Mouse (Mus musculus): ENCODE data around the gene Hebp1. TPM values are rescaled to one million over a fixed set of nuclear protein-coding genes. Genes with fewer than 3 reads are reported as not detected.

The Hebp1 gene
- total RNA-seq (2022): 10 to 100 TPM; 48.6 to 60.9 (median 56.7) TPM

GRCm38 (mm10) chr6:135197921-135198532, at the start of gene Hebp1, which contains the start of gene Fam234b:
TSS of gene Hebp1 (minus strand) at chr6:135198022.
TSS of gene Fam234b (plus strand) at chr6:135197977.
- DNase-seq (ENCODE audit: low spot score in 2 of 2): peak; percentile 76 to 83

DNA sequence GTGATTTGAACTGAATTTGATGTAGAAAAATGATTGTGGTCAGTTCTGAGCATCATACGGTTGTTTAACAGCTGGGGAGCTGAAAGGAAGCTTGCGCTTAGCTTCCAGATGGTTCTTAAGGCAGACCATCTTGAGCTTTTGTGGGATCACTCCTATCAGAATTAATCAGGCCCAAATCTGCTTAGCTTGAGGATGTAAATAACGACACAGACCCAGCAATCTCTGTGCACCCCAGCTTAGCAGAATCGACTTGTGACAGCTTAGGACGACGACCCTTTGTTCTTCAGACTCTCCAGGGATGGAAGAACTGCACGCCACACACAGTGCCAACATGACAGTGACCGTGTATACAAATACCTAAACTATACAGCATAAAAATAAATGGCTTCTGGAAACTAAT, 47.8 kb upstream of the Hebp1 start:
- DNase-seq (ENCODE audit: low spot score in 2 of 2): no peak

GRCm38 (mm10) chr6:135240361-135240760, 42.5 kb upstream of the Hebp1 start:
- DNase-seq (ENCODE audit: low spot score in 2 of 2): no peak

DNA sequence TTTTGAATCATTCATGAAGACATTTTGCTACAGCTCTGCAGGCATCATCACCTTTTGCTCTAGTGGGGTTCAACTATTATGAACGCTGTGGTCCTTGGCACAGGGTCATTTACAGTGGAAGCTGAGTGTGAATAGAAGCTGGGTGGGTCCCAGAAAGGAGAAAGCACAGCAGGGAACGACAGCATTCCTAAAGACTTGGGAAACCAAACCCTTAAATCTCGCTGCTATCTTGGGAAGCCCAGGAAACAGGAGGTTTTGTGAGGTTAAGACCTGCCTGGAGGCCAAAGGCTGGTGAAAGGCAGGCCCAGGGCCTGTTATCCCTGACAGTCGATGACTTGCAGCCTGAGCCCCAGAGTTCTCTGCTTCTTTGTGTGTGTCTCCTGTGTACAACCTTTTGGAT, 40.4 kb upstream of the Hebp1 start:
- DNase-seq (ENCODE audit: low spot score in 2 of 2): no peak

DNA sequence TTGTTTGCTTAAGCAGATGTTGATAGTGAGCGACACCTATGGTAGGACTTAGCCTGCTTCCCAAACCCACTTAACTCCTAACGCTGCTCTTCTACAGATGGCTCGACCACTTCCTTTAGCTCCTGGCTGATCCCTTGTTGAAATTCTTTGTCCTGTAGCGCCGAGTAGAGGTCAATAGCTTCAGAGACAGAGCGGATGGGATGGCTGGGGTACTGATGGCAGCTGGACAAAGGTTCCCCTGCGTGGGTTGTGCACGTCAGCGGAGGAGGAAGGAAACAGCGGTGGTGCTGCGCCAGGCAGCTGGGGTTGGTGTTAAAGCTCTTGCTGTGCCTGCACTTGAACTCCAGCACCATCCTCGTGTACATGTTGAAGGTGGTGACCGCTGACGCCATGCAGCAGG, 39.5 kb upstream of the Hebp1 start:
- no peak for DNase-seq (ENCODE audit: low spot score in 2 of 2)

DNA sequence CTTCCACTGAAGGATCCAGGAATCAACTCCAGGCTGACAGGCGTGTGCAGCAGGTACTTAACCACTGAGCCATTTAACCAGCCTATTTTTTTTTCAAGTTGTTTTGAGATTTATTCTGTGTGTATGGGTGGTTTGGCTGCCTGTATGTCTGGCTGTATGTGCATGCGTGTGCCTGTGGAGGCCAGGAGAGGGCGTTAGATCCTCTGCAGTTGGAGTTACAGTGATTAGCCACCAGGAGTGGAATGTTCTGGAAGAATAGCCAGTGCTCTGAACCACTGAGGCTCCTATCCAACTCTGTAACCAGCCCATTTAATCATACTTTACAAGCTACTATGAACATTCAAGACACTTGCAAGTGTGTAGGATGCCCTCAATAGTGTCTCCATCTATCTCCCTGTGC, 38.8 kb upstream of the Hebp1 start:
- DNase-seq (ENCODE audit: low spot score in 2 of 2): no peak

- DNase-seq (ENCODE audit: low spot score in 2 of 2): no peak
Observed at GRCm38 (mm10) chr6:135235742-135236141, 37.9 kb upstream of the Hebp1 start.

- peak in 1 of 2 experiments; percentile 77 for DNase-seq (ENCODE audit: low spot score in 2 of 2)
Observed at GRCm38 (mm10) chr6:135232443-135233182, 34.8 kb upstream of the Hebp1 start.

GRCm38 (mm10) chr6:135230586-135230985, 32.8 kb upstream of the Hebp1 start:
- DNase-seq (ENCODE audit: low spot score in 2 of 2): no peak

GRCm38 (mm10) chr6:135228465-135228941, 30.7 kb upstream of the Hebp1 start:
- no peak for DNase-seq (ENCODE audit: low spot score in 2 of 2)

DNA sequence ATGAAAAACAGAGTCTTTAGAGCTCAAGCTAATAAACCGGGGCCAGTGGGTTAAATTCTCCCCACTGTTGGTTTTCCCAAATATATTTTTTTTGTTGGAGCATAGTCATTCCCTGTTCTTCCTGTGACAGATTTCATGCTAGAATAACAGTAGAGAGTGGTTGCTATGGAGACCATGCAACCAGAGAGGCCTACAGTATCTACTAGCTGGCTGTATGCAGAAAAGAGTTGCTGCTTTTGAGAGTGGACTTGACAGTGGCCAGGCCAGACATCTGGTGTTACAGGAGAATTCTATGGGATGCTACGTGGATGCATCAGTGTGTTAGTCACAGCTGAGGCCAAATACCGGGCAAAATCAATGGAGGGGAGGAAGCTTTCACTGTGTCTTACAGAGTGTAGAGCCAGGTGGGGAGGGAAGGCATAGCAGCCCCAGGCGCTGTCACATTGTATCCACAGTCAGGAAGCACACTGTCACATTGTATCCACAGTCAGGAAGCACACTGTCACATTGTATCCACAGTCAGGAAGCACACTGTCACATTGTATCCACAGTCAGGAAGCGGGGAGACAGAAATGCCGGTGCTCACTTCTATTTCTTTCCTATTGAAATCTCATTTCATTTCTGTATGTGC, 26.1 kb upstream of the Hebp1 start:
- no peak for DNase-seq (ENCODE audit: low spot score in 2 of 2)

- no peak for DNase-seq (ENCODE audit: low spot score in 2 of 2)
Observed at GRCm38 (mm10) chr6:135219916-135220315, 22.1 kb upstream of the Hebp1 start.

DNA sequence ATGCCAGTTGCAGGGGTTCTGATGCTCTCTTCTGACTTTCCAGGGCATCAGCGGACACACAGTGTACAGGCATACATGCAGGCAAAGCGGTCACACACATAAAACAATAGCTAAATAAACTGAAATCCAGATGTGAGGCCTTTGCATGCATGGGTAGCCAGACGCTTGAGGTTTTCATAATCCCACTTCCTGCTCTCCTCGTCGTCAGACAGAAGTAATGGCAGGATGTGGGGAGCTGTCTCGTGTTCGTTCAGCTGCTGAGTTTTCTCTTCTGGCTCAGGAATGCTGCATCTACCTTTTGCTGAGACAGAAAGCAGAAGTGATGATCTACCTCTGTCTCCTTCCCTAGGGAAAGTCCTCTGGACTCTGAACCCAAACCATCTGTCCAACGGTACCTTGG, 20.5 kb upstream of the Hebp1 start:
- DNase-seq (ENCODE audit: low spot score in 2 of 2): no peak

DNA sequence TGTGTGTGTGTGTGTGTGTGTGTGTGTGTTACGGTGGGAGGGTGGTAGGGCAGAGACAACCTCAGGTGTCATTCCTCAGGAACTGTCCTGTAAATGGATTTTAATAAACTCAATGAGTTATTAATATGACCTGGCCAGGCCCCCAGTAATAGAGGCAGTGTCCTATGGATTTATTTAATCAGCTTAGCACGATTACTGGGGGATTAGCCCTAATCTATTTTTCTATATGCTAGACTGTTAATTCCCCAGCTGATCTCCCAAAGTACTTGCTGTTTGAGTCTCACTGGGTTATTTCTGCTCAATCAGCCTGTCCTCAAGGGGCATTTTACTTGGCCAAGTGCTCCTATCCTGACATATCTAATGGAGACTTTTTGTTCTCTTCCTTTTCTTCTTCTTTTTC, 14.8 kb upstream of the Hebp1 start:
- no peak for DNase-seq (ENCODE audit: low spot score in 2 of 2)

DNA sequence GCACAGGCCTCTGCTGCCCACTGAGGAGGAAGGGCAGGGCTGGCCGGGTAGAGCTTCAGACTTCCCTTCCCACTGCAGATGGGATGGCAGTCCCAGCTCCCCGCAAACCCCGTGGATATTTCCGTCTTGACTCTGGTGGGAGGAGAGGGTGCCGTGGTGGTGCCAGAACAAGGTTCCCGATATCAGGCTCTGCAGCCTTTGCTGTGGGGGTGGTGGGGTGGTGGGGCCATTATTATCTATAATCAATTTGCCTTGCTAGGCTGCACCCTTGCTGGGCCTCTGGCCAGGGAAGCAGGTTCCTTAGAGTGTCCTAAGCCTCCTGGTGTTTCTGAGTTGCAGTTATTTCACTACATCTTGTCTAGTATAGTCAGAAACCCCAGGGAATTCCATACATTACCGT, 13.3 kb upstream of the Hebp1 start:
- DNase-seq (ENCODE audit: low spot score in 2 of 2): no peak

DNA sequence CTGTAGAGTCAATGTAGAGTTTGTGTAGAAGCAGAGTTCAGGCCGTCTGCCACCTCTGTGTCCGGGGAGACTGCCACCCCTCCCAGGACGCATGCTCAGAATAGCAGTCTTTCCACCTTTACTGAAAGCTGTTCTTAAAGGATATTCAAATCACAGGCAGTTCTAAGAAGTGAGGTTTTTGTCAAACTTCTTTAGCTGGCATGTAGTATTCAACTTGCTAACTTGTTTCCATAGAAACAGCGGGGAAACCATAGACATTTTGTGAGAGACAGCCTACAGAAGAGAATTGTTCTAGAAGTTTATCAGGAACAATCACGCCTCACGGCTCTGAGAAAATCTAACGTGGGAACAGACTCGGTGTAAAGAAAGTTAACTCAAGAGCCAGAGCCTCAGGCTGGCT, 9.1 kb upstream of the Hebp1 start:
- DNase-seq (ENCODE audit: low spot score in 2 of 2): no peak

- DNase-seq (ENCODE audit: low spot score in 2 of 2): no peak
Observed at GRCm38 (mm10) chr6:135205802-135206201, 8.0 kb upstream of the Hebp1 start.

- no peak for DNase-seq (ENCODE audit: low spot score in 2 of 2)
Observed at GRCm38 (mm10) chr6:135204869-135205268, 7.0 kb upstream of the Hebp1 start.

GRCm38 (mm10) chr6:135203737-135204136, 5.9 kb upstream of the Hebp1 start:
- DNase-seq (ENCODE audit: low spot score in 2 of 2): peak in 1 of 2 experiments; percentile 27

DNA sequence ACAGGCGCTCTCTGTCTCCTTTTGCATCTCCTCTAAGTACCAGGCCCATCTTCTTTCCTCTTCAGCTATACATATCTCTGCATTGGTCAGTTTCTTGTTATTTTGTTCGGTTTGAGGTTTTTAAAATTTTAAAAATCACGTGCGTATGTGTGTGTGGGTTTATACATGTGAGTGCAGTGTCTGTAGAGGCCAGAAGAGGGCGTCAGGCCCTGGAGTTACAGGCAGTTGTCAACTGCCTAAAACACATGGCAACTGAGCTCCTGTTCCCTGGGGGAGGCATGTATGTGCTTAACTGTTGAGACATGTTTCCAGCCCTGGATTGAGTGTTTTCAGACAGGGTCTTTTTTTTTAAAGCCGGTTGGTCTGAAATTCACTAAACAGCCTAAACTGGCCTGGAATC, 4.8 kb upstream of the Hebp1 start:
- no peak for DNase-seq (ENCODE audit: low spot score in 2 of 2)

DNA sequence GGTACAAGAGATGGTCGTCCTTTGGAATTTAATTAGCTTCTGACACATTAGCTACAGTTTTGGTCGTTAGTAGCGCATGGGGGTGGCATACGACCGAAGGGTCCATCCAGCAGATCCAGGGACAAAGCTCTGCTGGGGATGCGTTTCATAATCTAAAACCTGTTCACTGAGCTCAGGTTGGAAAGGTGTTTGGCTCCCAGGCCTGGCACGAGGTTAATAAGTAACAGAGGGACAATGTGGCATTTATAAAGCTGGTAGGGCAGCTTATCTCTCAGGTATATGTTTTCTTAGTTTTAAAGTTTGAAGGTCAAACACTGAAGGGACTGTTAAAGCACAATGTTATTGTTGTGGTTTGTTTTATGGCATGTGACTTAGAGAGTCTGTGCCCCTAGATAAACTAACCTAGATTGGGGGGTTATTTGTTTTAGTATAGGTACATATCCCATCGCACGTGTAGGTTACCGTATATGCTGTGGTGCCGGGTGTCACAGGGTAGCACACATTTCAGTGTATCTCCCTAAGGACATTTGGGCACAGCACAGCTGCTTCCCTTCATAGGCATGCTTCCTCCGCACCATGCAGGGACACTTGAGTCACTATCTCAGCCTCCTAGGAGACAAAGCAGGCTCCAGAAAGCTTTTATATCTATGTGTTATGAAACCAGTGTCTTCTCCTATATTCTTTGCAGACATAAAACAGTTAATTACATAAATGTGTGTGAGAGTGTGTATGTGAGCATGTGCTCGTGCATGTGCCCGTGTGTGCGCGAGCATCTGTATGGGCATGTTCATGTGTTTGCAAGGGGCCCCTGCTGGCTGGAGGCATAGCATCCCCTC, 2.5 kb upstream of the Hebp1 start:
- DNase-seq (ENCODE audit: low spot score in 2 of 2): peak; percentile 43 to 65

- no peak for DNase-seq (ENCODE audit: low spot score in 2 of 2)
Observed at GRCm38 (mm10) chr6:135198726-135199125, 904 bp upstream of the Hebp1 start.
